In genomic region chr14:79074786-79075185, GRCm38 (mm10) we compare ENCODE assay signal across 18 mouse cellular contexts.
A peak's percentile ranks its signal among the peaks of the same experiment; 100 is the strongest.
DNase-seq lines count a peak whose midpoint lies in the region; TF ChIP-seq lines count a peak whose summit lies in the region.
"Had no signal": no experiment of that assay in that cellular context is flagged by ENCODE, and none has a peak within 500 bp of the region (broad histone marks: within the 10 kb centered on the region; RNA-seq: fewer than 3 reads in every experiment).

No protein-coding gene starts in this region.

- intact Hi-C loops in heart, adult 2 months (cut with DNase I) = no loop called here
- intact Hi-C loops in heart, postnatal 36 days (cut with DNase I) = no loop called here
- intact Hi-C loops in left cerebral cortex, postnatal 10 days (cut with DNase I) = no loop called here

- 0 out of 2 replicates have a peak, but pooled peaks have one; percentile 33 for TF ChIP-seq EP300 in heart, adult 2 months (IDR thresholded peaks at IDR 0.05; ENCODE audit: insufficient read depth, low read depth, low read length)

- H3K4me1 ChIP-seq in lung, adult 2 months (ENCODE audit: control insufficient read depth, insufficient read depth, low read length) = no peaks in the 10 kb centered on the region
- H3K4me1 ChIP-seq in heart, adult 2 months (ENCODE audit: control insufficient read depth, insufficient read depth, low read length) = peaks cover 3% of the 10 kb centered on the region
- H3K4me1 ChIP-seq: hindbrain, embryonic 15.5 days; midbrain, embryonic 10.5 days had no signal

- H3K4me3 ChIP-seq in lung, adult 2 months (replicated peaks; ENCODE audit: extremely low read depth, low read depth, low read length) = no peak overlapping the region
- H3K4me3 ChIP-seq in heart, adult 2 months = no peak overlapping the region
- H3K4me3 ChIP-seq: erythroblast, embryonic 14.5 days; heart, embryonic 15.5 days; hindbrain, embryonic 15.5 days; midbrain, embryonic 10.5 days had no signal

- no peak overlapping the region for H3K9ac ChIP-seq in heart, adult 2 months (ENCODE audit: low read depth, low read length)
- H3K9ac ChIP-seq: forebrain, postnatal 0 days; heart, embryonic 15.5 days; hindbrain, embryonic 15.5 days had no signal

- H3K36me3 ChIP-seq in heart, adult 2 months (ENCODE audit: control insufficient read depth, insufficient read depth, low read length) = peaks cover 5% of the 10 kb centered on the region
- H3K36me3 ChIP-seq: heart, embryonic 15.5 days; hindbrain, embryonic 15.5 days; midbrain, embryonic 10.5 days had no signal

- TF ChIP-seq CTCF in lung, adult 2 months (IDR thresholded peaks at IDR 0.05; ENCODE audit: insufficient read depth, low read length) = no peak
- peak; percentile 22 for TF ChIP-seq CTCF in heart, adult 2 months (IDR thresholded peaks at IDR 0.05)

- no peak for TF ChIP-seq POLR2A in lung, adult 2 months (IDR thresholded peaks at IDR 0.05; ENCODE audit: borderline replicate concordance, extremely low read depth, low read depth, low read length)
- no peak for TF ChIP-seq POLR2A in heart, adult 2 months (IDR thresholded peaks at IDR 0.05; ENCODE audit: insufficient read depth, low read depth, low read length)

- peak; percentile 35 for DNase-seq in lung, postnatal 10 days
- no peak for DNase-seq in lung, adult 2 months
- peak; percentile 50 to 63 for DNase-seq in heart, adult 2 months
- DNase-seq in heart, postnatal 36 days = peak; percentile 37 to 43
- DNase-seq in spleen, postnatal 14 days (ENCODE audit: low spot score in 2 of 2) = no peak
- no peak for DNase-seq in left cerebral cortex, postnatal 10 days (ENCODE audit: extremely low spot score in 1 of 2, low spot score in 2 of 2)
- no peak for DNase-seq in urinary bladder, postnatal 4 days (ENCODE audit: low spot score in 2 of 2)
- DNase-seq: adrenal gland, postnatal 36 days; cerebellum, adult 9-11 months; embryo, embryonic 11 days; forebrain, postnatal 0 days; kidney, adult 11 months; right cerebral cortex, adult 18-20 months; thymus, postnatal 4 days had no signal

- WGBS in lung, adult 2 months = 73% methylated on average over 8 of the region's 8 CpGs
- WGBS in heart, adult 2 months = 43% methylated on average over 8 of the region's 8 CpGs

- H3K27me3 ChIP-seq in heart, adult 2 months (ENCODE audit: control insufficient read depth, insufficient read depth, low read length) = no peaks in the 10 kb centered on the region
- H3K27me3 ChIP-seq: heart, embryonic 15.5 days; hindbrain, embryonic 15.5 days had no signal

- no peaks in the 10 kb centered on the region for H3K79me2 ChIP-seq in heart, adult 2 months (replicated peaks; ENCODE audit: control insufficient read depth, insufficient read depth, low read length)

- H3K27ac ChIP-seq in heart, adult 2 months = no peak overlapping the region
- H3K27ac ChIP-seq: heart, embryonic 15.5 days; hindbrain, embryonic 15.5 days; midbrain, embryonic 10.5 days had no signal

Comparison
In these comparisons a context has a peak if more than half of its experiments do, and no peak if none do; other contexts are left out.
1. DNase-seq: peak in lung, postnatal 10 days (single experiment), heart, adult 2 months (2 of 2) and heart, postnatal 36 days (2 of 2); none in lung, adult 2 months (single experiment), spleen, postnatal 14 days (0 of 2), left cerebral cortex, postnatal 10 days (0 of 2) and urinary bladder, postnatal 4 days (0 of 2).